Mouse (Mus musculus): ENCODE measurements around the gene Dnaaf5.

DNA sequence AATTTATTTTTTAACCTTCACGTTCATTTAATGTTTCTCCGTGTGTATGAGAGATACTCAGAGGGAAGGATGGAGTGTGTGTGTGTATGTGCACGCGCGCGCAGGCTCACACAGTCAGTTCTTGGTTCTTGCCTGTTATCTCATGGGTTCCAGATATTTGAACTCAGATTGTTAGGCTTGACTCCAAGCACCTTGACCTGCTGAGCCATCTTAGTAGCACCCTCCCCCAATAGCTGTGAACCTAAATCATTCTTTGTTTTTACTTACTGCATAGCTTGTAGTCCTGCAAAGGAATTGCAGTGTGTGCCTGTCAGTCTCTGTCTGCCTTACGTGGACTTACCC, 59.6 kb downstream of the Dnaaf5 start:
- no peak for TF ChIP-seq POU5F1 (IDR thresholded peaks at IDR 0.05; ENCODE audit: borderline replicate concordance, low read length)
- TF ChIP-seq CTCF (conservative IDR thresholded peaks at IDR 0.05; ENCODE audit: low read length): no peak
- TF ChIP-seq NANOG (IDR thresholded peaks at IDR 0.05; ENCODE audit: borderline replicate concordance, low read length): no peak
